Mouse (Mus musculus) forebrain, embryonic 11.5 days (tissue): ENCODE results near the gene Zfp454. TPM values are rescaled to one million over a fixed set of nuclear protein-coding genes. Genes with fewer than 3 reads are reported as not detected.
A peak's percentile ranks its signal among the peaks of the same experiment; 100 is the strongest.

Experiments used
- ATAC-seq: fragments of 200-750 bp; cut with Nextera tagmentation; replicated peaks from 2 replicates; pipeline ENCODE4 v1.8.0; 2017; ENCODE audit warnings: moderate TSS enrichment; ENCODE audit not compliant: low FRiP score
- DNase-seq: peaks from one replicate; pipeline ENCODE4 v3.0.0-alpha.2; 2017; ENCODE audit warnings: low spot score
- H3K27ac ChIP-seq: fragments of 300-500 bp; sonication (generic); 2 replicates; pipeline ENCODE4 v1.5.1; 2014; ENCODE audit warnings: low read depth, low read length
- H3K27me3 ChIP-seq: fragments of 300-500 bp; sonication (generic); 2 replicates; pipeline ENCODE4 v1.6.1; 2014; ENCODE audit warnings: mild to moderate bottlenecking, low read length, mixed read lengths; ENCODE audit not compliant: control insufficient read depth, insufficient read depth
- H3K36me3 ChIP-seq: fragments of 300-500 bp; sonication (generic); 2 replicates; pipeline ENCODE4 v1.6.1; 2014; ENCODE audit warnings: mild to moderate bottlenecking, low read length, moderate library complexity, mixed read lengths; ENCODE audit not compliant: control insufficient read depth, insufficient read depth
- H3K4me1 ChIP-seq: fragments of 300-500 bp; sonication (generic); replicated peaks from 2 replicates; pipeline ENCODE4 v1.6.1; 2014; ENCODE audit warnings: low read length, mixed read lengths; ENCODE audit not compliant: control insufficient read depth, insufficient read depth
- H3K4me2 ChIP-seq: fragments of 300-500 bp; sonication (generic); 2 replicates; pipeline ENCODE4 v1.6.1; 2014; ENCODE audit warnings: low read depth, mild to moderate bottlenecking, low read length, moderate library complexity, mixed read lengths; ENCODE audit not compliant: severe bottlenecking
- H3K4me3 ChIP-seq: fragments of 300-500 bp; sonication (generic); 2 replicates; pipeline ENCODE4 v1.5.1; 2014; ENCODE audit warnings: low read depth, low read length
- H3K9ac ChIP-seq: fragments of 300-500 bp; sonication (generic); 2 replicates; pipeline ENCODE4 v1.6.1; 2014; ENCODE audit warnings: low read length
- H3K9me3 ChIP-seq: fragments of 300-500 bp; sonication (generic); 2 replicates; pipeline ENCODE4 v1.6.1; 2016; ENCODE audit warnings: low read length, mixed read lengths; ENCODE audit not compliant: control insufficient read depth
- WGBS: fragments of 180-500 bp; shearing (Covaris S2); extraction: QIAGEN DNeasy Blood & Tissue Kit; methylation state at CpG from one replicate; pipeline ENCODE4 v1.1.7; 2014; 5-methylcytosine and 5-hydroxymethylcytosine counted together
- polyA plus RNA-seq: library from polyadenylated mRNA; unstranded; fragments of >200 nt; fragmentation: Nextera tagmentation; extraction: Ambion mirVana; gene quantifications from 2 replicates; pipeline ENCODE4 v1.2.1, GENCODE M21; 2014

Zfp454 gene
- polyA plus RNA-seq, 1 experiment from 2014 or later, result 17.1 TPM

- H3K4me1 ChIP-seq, result peaks cover 4% of the 10 kb centered on the region; the same call in 1 of the 2 replicates
- ATAC-seq, result no peak
- 79% methylated on average over 2 of the region's 2 CpGs for WGBS
Observed at GRCm38 (mm10) chr11:50826214-50826613, 61.2 kb downstream of the Zfp454 start.

More at GRCm38 (mm10) chr11:50826214-50826613, 61.2 kb downstream of the Zfp454 start:
- no peak overlapping the region for H3K27ac ChIP-seq
- H3K36me3 ChIP-seq, result peaks cover 16% of the 10 kb centered on the region
- no peak for DNase-seq
- peak overlapping the region; percentile 78 for H3K4me3 ChIP-seq
- H3K9me3 ChIP-seq, result no peaks in the 10 kb centered on the region
- H3K4me2 ChIP-seq, result peak overlapping the region; percentile 88; the same call in 1 of the 2 replicates
- H3K9ac ChIP-seq, result peak overlapping the region; percentile 85; the same call in 1 of the 2 replicates
- H3K27me3 ChIP-seq, result no peaks in the 10 kb centered on the region

Other genes with a start within 250 kb of the Zfp454 start
- gene Zfp354c, start 59.9 kb downstream of the Zfp454 start, polyA plus RNA-seq, result 37.7 and 41.7 TPM in 2 replicates
- 0.79 and 1.3 TPM in 2 replicates for gene Zfp879, start 46.1 kb downstream of the Zfp454 start, polyA plus RNA-seq
- gene Grm6, start 37.0 kb downstream of the Zfp454 start, polyA plus RNA-seq, result not detected in 2 replicates
- gene Zfp2, start 28.5 kb upstream of the Zfp454 start, polyA plus RNA-seq, result 33.6 and 35.6 TPM in 2 replicates
- 1.0 and 1.9 TPM in 2 replicates for gene Zfp354b, start 44.0 kb upstream of the Zfp454 start, polyA plus RNA-seq
- not detected in 2 replicates for gene 4933414I15Rik, start 56.1 kb upstream of the Zfp454 start, polyA plus RNA-seq
- gene Prop1, start 66.1 kb upstream of the Zfp454 start, polyA plus RNA-seq, result not detected in 2 replicates
- not detected in 2 replicates for gene Olfr1378, start 78.9 kb upstream of the Zfp454 start, polyA plus RNA-seq
- not detected in 2 replicates for gene Olfr1377, start 94.3 kb upstream of the Zfp454 start, polyA plus RNA-seq
- not detected in 2 replicates for gene Olfr51, start 115.9 kb upstream of the Zfp454 start, polyA plus RNA-seq
- not detected in 2 replicates for gene Olfr54, start 126.6 kb upstream of the Zfp454 start, polyA plus RNA-seq
- gene Olfr1375, start 160.5 kb upstream of the Zfp454 start, polyA plus RNA-seq, result not detected in 2 replicates
- gene Zfp354a, start 171.6 kb upstream of the Zfp454 start, polyA plus RNA-seq, result 9.7 and 11.6 TPM in 2 replicates